In genomic region chr2:53191523-53192220, GRCm38 (mm10) we compare ENCODE assay signal across 7 mouse cellular contexts. TPM values are rescaled to one million over a fixed set of nuclear protein-coding genes. Genes with fewer than 3 reads are reported as not detected.
DNase-seq lines count a peak whose midpoint lies in the region; ATAC-seq lines count a peak whose summit lies in the region.

Gene Arl6ip6, plus strand, starts transcription at chr2:53191726.

- H3K4me3 ChIP-seq in intestine, embryonic 15.5 days (replicated peaks), result peak within 1 kb of the TSS; percentile 83
- H3K4me3 ChIP-seq in midbrain, embryonic 10.5 days, result peak within 1 kb of the TSS; percentile 88

- H3K4me2 ChIP-seq in intestine, embryonic 15.5 days (replicated peaks), result peak within 1 kb of the TSS; percentile 71

- DNase-seq in adrenal gland, adult 2 months, result peak; percentile 99
- DNase-seq in embryo, embryonic 11.5 days (ENCODE audit: low read depth, low spot score), result peak; percentile 89
- peak; percentile 97 for DNase-seq in gastrocnemius, postnatal 36 days
- peak; percentile 98 for DNase-seq in left cerebral cortex, postnatal 25 days (ENCODE audit: low spot score in 2 of 2)
- DNase-seq in midbrain, embryonic 10.5 days (ENCODE audit: low spot score), result peak; percentile 98
- peak; percentile 98 for DNase-seq in right cerebral cortex, postnatal 4 days

- no peaks in the 10 kb centered on the region for H3K9me3 ChIP-seq in intestine, embryonic 15.5 days
- H3K9me3 ChIP-seq in midbrain, embryonic 10.5 days (replicated peaks), result 0 out of 2 replicates have a peak, but pooled peaks cover 4% of the 10 kb centered on the region

- peak; percentile 93 for ATAC-seq in intestine, embryonic 15.5 days

- intact Hi-C loops in gastrocnemius, postnatal 36 days (cut with DNase I), result no loop called here
- intact Hi-C loops in left cerebral cortex, postnatal 25 days (cut with DNase I), result loop anchor here (5.0 kb wide), 1 partner anchor 429 kb away; no protein-coding TSS in a partner anchor

- H3K27ac ChIP-seq in intestine, embryonic 15.5 days, result peak within 1 kb of the TSS; percentile 98
- peak within 1 kb of the TSS; percentile 97 for H3K27ac ChIP-seq in midbrain, embryonic 10.5 days (replicated peaks)

- H3K9ac ChIP-seq in intestine, embryonic 15.5 days, result peak within 1 kb of the TSS; percentile 79

- 0 out of 2 replicates have a peak, but pooled peaks cover 2% of the 10 kb centered on the region for H3K36me3 ChIP-seq in intestine, embryonic 15.5 days
- peaks cover 61% of the 10 kb centered on the region for H3K36me3 ChIP-seq in midbrain, embryonic 10.5 days

- peaks cover 2% of the 10 kb centered on the region; the same call in 1 of the 2 replicates for H3K4me1 ChIP-seq in intestine, embryonic 15.5 days (replicated peaks)
- peaks cover 32% of the 10 kb centered on the region for H3K4me1 ChIP-seq in midbrain, embryonic 10.5 days

- H3K27me3 ChIP-seq in intestine, embryonic 15.5 days (replicated peaks), result no peaks in the 10 kb centered on the region
- H3K27me3 ChIP-seq in midbrain, embryonic 10.5 days (ENCODE audit: low read depth, poor library complexity, severe bottlenecking), result no peaks in the 10 kb centered on the region

- under 1% methylated on average over 75 of the region's 82 CpGs for WGBS in intestine, embryonic 15.5 days
- WGBS in midbrain, embryonic 10.5 days, result under 1% methylated on average over 81 of the region's 82 CpGs

RNA-seq across cellular contexts. Expression of gene Arl6ip6, which starts in this region (rescaled TPM):
- 10 to 100 TPM; 22.2 to 22.7 TPM for total RNA-seq in adrenal gland, adult 2 months (2021)
- 9.9 and 10.1 TPM in 2 replicates for polyA plus RNA-seq in adrenal gland, adult 2 months (2012; rRNA removed)
- 1 to 10 TPM; 5.4 to 9.6 TPM for total RNA-seq in gastrocnemius, postnatal 36 days (2021)
- polyA plus RNA-seq in intestine, embryonic 15.5 days (2015; fragmentation: Nextera tagmentation; extraction: Ambion mirVana), result 37.8 and 42.3 TPM in 2 replicates
- total RNA-seq in left cerebral cortex, postnatal 25 days (2021), result 10 to 100 TPM in 1 of 2 experiments, 1 to 10 TPM in 1; 9.5 to 14.1 TPM
- polyA plus RNA-seq in midbrain, embryonic 10.5 days (2016; fragmentation: Nextera tagmentation; extraction: Ambion mirVana), result 74.6 and 81.7 TPM in 2 replicates

Comparison
In these comparisons a context has a peak if more than half of its experiments do, and no peak if none do; other contexts are left out.
1. Peak in every context shown above with its lines: DNase-seq, ATAC-seq, H3K4me3 ChIP-seq and H3K27ac ChIP-seq.